Mouse (Mus musculus): Measurements from ENCODE around the gene Gngt2.

Gngt2 gene

GRCm38 (mm10) chr11:95840694-95841497 lies 3.9 kb downstream of the Gngt2 start:
- in situ Hi-C loops (cut with MboI, MseI) = no loop called here

GRCm38 (mm10) chr11:95841498-95841830 lies 4.4 kb downstream of the Gngt2 start:
- in situ Hi-C loops (cut with MboI, MseI) = no loop called here

GRCm38 (mm10) chr11:95842074-95842681 lies 5.2 kb downstream of the Gngt2 start, which contains the start of gene Abi3:
Gene Abi3, minus strand, starts transcription at chr11:95842476.
- in situ Hi-C loops (cut with MboI, MseI) = no loop called here

GRCm38 (mm10) chr11:95842953-95843352 lies 5.9 kb downstream of the Gngt2 start:
- in situ Hi-C loops (cut with MboI, MseI) = no loop called here

- in situ Hi-C loops (cut with MboI, MseI) = no loop called here
Measured at GRCm38 (mm10) chr11:95843421-95843950, 6.5 kb downstream of the Gngt2 start.

GRCm38 (mm10) chr11:95844935-95845334 lies 7.9 kb downstream of the Gngt2 start:
- in situ Hi-C loops (cut with MboI, MseI) = no loop called here

GRCm38 (mm10) chr11:95850898-95851297 lies 13.9 kb downstream of the Gngt2 start:
- in situ Hi-C loops (cut with MboI, MseI) = no loop called here

- in situ Hi-C loops (cut with MboI, MseI) = no loop called here
Measured at GRCm38 (mm10) chr11:95853684-95854083, 16.7 kb downstream of the Gngt2 start.

- in situ Hi-C loops (cut with MboI, MseI) = no loop called here
Measured at GRCm38 (mm10) chr11:95857306-95857705, 20.3 kb downstream of the Gngt2 start.

- in situ Hi-C loops (cut with MboI, MseI) = no loop called here
Measured at GRCm38 (mm10) chr11:95857716-95858527, 20.9 kb downstream of the Gngt2 start.

- in situ Hi-C loops (cut with MboI, MseI) = no loop called here
Measured at GRCm38 (mm10) chr11:95858528-95859467, 21.8 kb downstream of the Gngt2 start.

GRCm38 (mm10) chr11:95859468-95859855 lies 22.4 kb downstream of the Gngt2 start:
- in situ Hi-C loops (cut with MboI, MseI) = no loop called here

- in situ Hi-C loops (cut with MboI, MseI) = no loop called here
Measured at GRCm38 (mm10) chr11:95860071-95860490, 23.1 kb downstream of the Gngt2 start.

GRCm38 (mm10) chr11:95861397-95861796 lies 24.4 kb downstream of the Gngt2 start:
- in situ Hi-C loops (cut with MboI, MseI) = no loop called here

GRCm38 (mm10) chr11:95869442-95869841 lies 32.4 kb downstream of the Gngt2 start:
- in situ Hi-C loops (cut with MboI, MseI) = no loop called here

- in situ Hi-C loops (cut with MboI, MseI) = no loop called here
Measured at GRCm38 (mm10) chr11:95869918-95870470, 33.0 kb downstream of the Gngt2 start.

- in situ Hi-C loops (cut with MboI, MseI) = no loop called here
Measured at GRCm38 (mm10) chr11:95875804-95876203, 38.8 kb downstream of the Gngt2 start.

- in situ Hi-C loops (cut with MboI, MseI) = no loop called here
Measured at GRCm38 (mm10) chr11:95876296-95876695, 39.3 kb downstream of the Gngt2 start.

GRCm38 (mm10) chr11:95879861-95880260 lies 42.8 kb downstream of the Gngt2 start:
- in situ Hi-C loops (cut with MboI, MseI) = loop anchor here (10.0 kb wide), 1 partner anchor 105 kb away; no protein-coding TSS in a partner anchor

- in situ Hi-C loops (cut with MboI, MseI) = loop anchor here (5.0 kb wide), 1 partner anchor 63 kb away; no protein-coding TSS in a partner anchor
Measured at GRCm38 (mm10) chr11:95890462-95891051, 53.5 kb downstream of the Gngt2 start.
